Mouse (Mus musculus): ENCODE measurements around the gene Ltb.

DNA sequence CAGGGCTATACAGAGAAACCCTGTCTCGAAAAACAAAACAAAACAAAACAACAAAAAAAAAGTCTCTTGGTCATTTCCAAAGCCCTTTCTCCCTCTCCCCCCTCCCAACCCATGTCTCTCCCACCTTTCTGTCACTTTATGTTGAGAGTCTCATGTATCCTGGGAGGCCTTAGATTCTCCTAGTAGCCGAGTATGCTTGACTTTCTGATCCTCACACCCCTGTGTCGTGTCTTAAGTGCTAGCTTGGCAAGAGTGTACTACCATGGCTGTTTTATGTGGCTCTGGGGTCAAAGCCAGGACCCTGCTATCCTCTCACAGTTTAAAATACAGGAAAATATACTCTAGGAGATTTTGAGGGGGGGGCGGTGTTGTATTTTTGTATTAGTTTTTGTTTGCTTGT, 6.9 kb upstream of the Ltb start:
- no peak for TF ChIP-seq POLR2A (IDR thresholded peaks at IDR 0.05; ENCODE audit: insufficient read depth, low read depth, low read length)
- no peak for TF ChIP-seq CTCF (IDR thresholded peaks at IDR 0.05)
- no peak for TF ChIP-seq EP300 (IDR thresholded peaks at IDR 0.05; ENCODE audit: insufficient read depth, low read depth, low read length)

Data from heart, adult 2 months (tissue).